Mouse (Mus musculus): Measurements from ENCODE around the gene Bmi1.

The Bmi1 gene

DNA sequence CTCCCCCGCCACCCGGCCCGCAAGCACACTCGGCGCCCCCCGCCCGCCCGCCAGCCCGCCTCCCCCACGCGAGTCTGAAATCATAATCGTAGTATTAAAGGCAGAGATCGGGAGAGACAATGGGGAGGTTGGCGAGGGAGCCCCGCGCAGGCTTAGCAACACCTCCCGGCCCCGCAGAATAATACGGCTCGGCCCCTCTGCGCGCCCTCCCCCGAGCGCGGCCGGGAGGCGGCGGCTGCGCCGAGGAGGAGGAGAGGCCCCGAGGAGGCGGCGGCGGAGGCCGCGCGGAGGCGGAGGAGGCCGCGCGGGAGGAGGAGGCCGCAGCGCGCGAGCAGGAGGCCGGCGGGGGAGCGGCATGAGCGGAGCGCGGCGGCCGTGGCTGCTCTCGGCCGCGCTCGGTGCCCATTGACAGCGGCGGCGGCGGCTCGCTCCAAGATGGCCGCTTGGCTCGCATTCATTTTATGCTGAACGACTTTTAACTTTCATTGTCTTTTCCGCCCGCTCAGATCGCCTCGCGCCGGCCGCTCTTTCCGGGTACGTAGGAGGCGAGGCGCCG is at the start of gene Bmi1:
Gene Bmi1, plus strand, starts transcription at position 83 of the 556 bp plus-strand sequence.
- peak; percentile 77 for DNase-seq (ENCODE audit: low read depth, low spot score)

DNA sequence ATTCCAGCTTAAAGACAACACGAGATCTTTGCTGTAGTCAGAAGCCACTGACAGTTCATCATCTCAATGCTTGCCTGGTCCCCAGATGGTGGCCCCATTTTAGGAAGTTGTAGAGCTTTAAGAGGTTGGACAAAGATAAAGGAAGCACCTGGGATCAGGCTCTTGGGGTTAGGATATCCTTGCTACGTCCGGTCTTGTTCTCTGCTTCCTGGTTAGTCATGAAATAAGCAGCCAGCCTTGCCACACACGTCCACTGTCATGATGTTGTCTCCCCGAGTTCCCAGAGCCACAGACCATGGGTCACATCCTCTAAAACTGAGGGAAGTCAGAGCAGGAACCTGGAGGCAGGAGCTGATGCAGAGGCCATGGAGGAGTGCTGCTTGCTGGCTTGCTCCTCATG is 46.3 kb upstream of the Bmi1 start:
- no peak for DNase-seq (ENCODE audit: low read depth, low spot score)

DNA sequence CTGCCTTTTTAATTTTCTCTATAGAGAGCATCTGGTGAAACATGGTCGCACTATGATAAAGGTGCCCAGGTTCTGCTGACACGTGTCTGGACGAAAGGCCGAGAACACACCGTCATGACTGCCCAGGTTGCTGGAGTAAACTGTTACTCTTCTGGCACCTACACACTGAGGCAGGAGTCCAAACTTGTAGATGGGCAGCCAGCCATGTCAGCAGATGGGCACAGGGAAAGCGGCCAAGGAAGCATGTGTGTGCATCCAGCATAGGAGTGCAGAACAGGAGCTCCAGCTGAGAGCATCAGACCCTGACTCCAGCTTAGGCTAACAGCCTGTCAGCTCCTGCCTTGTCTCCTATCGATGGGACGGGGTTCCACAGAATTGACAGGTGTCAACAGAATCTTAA is 41.8 kb upstream of the Bmi1 start:
- DNase-seq (ENCODE audit: low read depth, low spot score), result no peak

DNA sequence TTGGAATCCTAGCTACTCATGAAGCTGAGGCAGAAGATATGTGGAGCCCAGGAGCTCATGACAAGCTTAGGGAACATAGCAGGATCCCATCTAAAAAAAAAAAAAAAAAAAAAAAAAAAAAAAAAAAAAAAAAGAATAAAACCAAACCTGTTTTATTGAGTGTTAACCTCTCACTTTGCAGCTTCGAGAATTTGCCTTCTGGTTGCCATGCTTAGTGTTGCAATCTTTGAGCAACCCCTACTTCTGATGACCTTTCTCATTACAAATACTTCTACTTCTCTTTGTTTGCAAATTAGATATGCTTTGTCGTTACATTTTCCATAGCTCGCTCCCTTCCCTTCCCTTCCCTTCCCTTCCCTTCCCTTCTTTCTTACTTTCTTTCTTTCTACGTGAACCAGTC is 28.3 kb upstream of the Bmi1 start:
- no peak for DNase-seq (ENCODE audit: low read depth, low spot score)

DNA sequence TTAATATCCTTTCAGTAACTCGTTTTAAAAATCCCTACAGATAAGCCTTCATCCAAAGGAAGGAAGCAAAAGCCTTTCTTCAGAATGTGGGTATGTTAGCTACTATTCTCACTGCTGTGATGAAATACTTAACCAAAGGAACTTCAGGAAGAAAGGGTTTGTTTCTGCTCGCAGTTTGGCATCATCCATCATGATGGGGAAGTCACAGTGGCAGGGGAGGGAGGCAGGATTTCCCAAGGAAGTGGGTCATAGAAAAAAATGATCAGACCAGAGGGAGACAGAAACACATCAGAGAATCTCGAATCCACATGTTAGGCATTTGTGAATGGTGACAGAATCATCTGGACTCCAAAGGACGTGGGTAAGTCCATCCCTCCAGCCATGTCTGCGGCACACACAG is 22.0 kb upstream of the Bmi1 start:
- no peak for DNase-seq (ENCODE audit: low read depth, low spot score)

DNA sequence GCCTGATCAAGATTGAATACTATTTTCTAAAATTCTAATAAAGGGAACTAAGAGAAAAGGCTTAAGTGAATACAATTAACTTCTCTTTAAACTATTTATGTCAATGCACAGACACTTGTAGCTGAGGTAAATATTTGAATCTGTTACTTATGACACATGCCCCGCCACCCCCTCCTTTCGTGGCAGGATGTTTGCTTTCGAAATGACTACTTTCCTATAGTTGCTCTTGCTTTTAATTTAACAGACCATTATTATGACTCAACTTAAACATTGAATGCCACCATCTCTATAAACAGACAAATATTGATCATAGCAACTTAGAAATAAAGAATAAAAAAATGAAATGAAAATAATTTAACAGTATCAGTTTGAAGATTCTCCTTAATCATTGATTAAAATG is 12.8 kb upstream of the Bmi1 start:
- DNase-seq (ENCODE audit: low read depth, low spot score), result peak; percentile 81

DNA sequence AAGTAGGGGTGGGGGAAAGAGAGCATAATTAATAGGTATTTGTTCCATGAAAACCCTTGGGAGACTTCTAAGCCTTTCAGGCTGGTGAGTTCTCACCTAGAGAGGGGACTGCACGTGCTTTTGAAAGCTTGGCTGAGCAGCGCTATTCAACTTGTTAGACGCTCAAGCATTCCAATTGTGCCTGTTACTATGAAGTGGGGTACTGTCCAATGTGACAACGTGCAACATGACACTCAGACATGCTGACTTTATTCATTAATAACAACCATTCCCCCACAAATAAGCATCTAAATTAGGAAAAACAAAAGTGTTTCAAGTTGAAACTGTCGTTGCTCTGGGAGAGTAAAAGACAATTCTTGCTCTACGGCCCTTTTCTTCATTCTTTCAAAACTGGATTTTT is 5.8 kb upstream of the Bmi1 start:
- DNase-seq (ENCODE audit: low read depth, low spot score), result no peak

DNA sequence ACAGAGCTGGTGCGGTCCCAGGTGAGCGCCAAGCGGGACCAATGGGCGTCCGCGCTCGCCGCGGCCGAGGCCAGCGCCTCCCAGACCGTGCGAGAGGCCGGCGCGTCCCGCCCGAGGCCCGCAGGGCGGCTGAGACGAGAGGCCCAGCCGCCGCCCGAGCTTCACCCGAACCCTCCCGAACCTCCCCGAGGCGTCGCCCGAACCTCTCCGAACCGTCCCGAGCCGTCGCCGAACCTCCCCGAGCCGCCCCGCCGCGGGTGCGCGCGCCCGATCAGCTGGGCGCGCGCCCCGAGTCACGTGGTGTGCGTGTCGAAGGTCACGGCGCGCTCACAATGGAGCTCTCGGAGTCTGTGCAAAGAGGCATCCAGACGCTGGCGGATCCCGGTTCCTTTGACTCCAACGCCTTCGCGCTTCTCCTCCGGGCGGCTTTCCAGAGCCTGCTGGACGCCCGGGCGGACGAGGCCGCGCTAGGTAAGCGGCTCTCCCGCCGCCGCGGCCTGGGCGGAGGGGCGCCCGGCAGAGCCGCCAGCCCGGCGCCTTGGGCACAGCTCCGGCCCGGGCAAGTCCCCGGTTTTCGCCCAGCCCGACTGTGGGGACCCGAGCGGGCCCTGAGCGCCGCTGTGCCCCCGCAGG is 4.6 kb upstream of the Bmi1 start, which contains the start of gene Commd3:
Gene Commd3, plus strand, starts transcription at position 252 of the 633 bp plus-strand sequence.
- DNase-seq (ENCODE audit: low read depth, low spot score), result peak; percentile 95

DNA sequence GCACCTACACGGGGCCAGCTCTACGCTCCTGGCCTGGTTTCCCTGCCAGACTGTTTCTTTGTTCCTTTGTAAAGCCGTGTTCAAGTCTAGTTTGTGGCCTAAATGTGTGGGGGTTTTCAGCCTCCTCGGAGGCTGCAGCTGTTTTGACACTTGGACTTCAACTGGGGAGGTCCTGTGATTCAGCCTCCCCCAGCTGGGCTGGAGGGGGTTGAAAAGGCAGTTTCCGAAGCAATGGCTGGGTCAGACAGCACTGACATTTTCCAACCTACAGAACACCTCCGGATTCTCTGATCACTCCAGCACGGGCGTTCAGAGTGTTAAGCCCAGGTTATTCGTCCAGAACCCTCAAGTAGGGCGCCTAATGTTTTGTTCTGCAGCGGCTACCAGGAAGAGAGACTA is 4.1 kb upstream of the Bmi1 start:
- DNase-seq (ENCODE audit: low read depth, low spot score), result no peak

DNA sequence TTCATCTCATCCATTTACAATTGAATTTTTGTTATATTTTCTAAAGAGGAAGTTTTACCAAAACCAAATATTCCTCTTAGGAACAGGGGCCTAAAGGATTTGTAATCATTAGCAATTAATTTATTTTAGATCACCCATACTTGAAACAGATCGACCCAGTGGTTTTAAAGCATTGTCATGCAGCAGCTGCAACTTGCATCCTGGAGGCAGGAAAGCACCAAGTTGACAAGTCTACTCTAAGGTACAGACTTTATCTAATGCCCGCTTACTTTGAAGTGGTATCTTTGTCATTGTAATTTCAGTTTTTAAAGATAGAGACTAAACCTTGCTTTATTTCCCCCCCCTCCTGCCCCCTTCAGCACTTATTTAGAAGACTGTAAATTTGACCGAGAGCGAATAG is 3.1 kb upstream of the Bmi1 start:
- no peak for DNase-seq (ENCODE audit: low read depth, low spot score)

DNA sequence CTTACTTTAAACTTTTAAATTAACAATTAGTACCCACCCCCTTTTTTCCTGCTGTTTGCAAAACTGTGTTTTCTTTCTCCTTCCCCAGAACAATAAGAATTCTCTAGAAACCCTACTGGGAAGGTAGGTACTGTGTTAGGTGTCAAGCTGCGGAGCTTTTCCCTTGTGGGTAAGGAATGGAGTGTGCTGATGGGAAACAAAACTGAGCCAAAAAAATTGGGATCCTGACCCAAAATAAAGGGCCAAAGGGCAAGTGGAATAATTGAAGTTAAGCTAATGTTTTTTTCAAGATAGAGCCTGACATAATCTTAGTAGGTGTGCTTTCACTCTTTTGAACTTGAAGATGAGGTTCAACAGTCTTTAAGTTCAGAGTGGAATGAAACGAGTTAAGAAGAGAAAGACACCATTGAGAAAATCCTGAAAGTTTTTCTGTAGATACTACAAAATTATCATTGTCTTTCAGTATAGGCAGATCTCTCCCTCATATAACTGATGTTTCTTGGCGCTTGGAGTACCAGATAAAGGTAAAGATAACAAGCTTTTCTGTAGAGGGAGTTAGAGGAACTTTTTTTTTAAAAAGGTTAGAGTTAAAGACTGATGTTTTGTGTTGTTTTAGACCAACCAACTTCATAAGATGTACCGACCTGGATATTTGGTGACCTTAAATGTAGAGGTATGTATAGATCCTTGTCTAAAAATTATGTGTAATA is 2.5 kb upstream of the Bmi1 start:
- no peak for DNase-seq (ENCODE audit: low read depth, low spot score)

DNA sequence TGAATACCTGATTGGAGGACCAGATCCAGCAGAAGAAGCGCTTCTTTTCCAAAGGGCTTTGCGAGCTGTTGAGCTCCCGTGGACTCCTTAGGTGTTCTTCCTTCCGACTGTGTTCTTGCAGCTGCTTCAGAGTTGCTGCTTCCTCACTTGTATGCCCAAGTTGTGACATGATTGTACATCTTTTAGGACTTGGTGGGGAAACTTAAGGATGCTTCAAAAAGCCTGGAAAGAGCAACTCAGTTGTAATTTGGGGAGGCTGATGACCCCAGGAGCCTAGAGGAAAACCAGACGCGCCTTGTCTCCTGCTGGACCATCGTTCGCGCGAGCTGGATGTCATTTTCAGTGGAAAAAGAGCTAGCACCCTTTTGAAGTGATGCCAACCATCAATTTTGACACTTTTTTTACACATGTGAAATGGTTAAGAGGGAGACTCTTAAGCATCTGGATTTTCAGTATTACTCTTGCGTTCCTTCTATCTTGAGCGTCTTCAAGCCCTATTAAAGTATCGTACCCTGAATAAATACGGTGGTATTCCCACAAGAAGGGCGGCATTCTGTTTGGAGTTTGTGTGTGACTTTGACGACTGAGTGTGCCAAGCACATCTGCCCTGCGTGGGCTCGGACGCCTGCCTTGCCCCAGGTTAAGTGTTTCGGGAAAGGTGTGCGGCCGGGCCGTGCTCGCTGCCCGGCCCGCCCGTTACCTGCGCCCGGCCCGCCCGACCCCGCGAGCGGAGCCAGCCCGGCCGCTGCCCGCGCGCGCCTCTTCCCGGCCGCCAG is 949 bp upstream of the Bmi1 start:
- DNase-seq (ENCODE audit: low read depth, low spot score), result no peak

DNA sequence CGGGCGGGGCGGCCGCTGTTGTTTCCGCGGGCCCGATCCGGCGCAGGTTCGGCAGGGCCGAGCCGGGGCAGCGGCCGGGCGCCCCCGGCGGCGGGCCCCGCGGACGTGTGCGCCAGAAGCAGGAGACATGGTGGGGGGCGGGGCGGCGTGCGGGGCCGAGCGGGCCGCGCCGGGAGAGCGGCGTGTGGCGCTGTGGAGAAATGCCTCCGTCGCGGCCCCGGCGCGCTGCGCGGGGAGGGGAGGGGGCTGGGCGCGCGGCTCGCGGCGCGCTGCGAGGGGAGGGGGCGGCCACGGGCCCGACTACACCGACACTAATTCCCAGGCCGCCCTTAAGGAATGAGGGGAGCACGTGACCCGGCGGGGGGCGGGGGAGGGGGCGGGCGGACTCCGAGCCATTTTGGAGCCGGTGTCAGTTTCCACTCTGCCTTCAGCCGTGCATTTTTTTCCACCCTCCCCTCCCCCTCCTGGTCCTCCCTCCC is 322 bp upstream of the Bmi1 start:
- DNase-seq (ENCODE audit: low read depth, low spot score), result peak; percentile 85

DNA sequence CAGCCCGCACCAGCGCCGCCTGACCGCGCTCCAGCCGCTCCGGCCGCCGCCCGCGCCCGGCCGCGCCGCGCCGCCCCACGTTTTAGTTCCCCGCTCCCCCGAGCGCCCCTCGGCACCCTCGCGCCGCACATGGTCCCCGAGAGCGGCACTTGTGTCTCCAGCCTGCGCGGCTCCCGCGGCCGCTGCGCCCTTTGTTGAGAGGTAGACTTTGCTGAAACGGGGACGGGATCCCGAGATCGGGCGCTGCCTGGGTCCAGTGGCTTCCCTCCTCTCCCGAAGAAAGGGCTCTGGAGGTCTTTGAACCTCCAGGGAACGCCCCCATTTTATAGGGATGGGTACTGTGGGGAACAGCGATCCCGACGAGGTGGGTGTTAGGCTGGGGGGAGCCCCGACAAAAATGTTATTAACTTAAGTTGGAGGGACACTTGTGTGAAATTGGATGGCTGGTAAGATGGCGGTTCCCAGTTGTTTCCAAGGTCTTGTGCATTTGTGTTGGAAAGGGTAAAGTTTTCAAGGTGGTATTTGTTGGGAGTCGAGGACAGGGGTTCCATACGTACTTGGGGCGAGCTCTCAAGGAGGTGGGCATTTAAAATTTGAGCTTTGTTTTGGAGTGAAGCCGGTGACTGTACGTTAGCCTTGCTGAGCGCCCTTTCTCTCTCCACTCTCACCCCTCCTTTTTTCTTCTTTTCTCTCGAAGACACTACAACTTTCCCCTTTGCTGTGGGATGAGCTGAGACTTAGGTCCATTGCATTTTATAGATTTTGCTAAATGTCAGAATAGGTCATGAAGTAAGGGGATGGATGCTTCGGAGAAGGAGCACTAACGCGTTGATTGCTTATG is 1.0 kb downstream of the Bmi1 start:
- peak; percentile 66 for DNase-seq (ENCODE audit: low read depth, low spot score)

DNA sequence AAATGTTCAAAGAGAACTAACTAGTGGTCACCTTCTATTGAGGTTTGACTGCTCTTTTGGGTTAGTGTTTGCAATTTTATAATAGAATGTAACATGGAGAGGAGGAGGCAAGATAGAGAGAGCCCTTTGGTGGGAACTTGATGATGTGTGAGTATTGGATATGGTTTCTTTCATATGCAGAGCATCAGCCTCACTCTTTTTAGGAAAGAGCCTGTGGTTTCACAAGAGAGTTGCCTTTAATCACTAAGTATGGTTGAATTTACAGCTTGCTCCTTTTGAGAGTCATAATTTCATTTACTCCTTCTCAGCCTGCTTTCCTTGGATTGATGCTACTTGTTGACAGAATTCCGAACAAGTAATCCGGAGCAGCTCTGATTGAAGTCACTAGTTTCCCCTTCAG is 2.9 kb downstream of the Bmi1 start:
- DNase-seq (ENCODE audit: low read depth, low spot score), result no peak

DNA sequence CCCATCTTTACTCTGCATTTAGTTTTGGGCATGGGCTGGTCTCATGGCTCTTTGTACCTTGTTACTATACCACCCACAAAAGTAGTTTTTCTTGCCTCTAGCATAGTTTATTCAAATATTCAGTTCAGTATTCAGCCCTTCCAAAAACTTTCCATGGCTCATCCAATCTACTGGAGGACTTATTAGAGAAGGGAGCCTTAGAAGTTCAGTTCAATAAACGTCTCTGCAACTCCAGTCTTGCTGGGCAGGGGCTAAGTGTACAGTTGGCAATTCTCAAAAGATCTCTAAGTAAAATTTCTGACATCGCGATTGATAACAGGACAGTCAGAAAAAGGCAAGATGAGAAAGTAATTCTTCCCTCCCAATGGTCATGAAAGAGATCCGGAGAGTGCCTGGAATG is 3.7 kb downstream of the Bmi1 start:
- no peak for DNase-seq (ENCODE audit: low read depth, low spot score)

DNA sequence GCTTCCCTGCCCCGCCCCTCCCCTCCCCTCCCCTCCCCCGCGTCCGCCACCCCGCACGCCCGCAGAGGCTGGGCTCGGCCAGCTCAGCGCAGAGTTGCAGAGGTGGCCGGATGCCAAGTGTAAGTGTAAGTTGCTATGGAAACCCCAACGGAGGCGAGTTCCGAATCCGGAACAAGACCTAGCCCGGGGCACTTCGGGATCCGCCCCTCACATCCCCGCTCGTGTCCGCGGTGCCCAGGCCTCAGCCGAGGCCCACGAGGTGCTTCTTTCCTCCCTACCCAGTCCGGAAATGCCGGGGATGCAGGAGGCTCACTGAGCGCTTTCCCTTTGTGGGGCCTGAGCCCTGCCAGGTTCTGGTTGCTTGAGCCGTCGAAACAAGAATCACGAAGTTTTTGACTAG is 4.1 kb downstream of the Bmi1 start:
- DNase-seq (ENCODE audit: low read depth, low spot score), result peak; percentile 78

DNA sequence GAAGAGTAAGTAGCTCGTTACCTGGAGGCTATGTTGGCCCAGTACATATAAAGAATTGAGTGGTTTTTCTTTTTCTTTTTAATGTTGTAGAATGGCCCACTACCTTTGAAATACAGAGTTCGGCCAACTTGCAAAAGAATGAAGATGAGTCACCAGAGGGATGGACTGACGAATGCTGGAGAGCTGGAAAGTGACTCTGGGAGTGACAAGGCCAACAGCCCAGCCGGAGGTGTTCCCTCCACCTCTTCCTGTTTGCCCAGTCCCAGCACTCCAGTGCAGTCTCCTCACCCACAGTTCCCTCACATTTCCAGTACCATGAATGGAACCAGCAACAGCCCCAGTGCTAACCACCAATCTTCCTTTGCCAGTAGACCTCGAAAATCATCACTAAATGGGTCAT is 7.2 kb downstream of the Bmi1 start:
- DNase-seq (ENCODE audit: low read depth, low spot score), result no peak

DNA sequence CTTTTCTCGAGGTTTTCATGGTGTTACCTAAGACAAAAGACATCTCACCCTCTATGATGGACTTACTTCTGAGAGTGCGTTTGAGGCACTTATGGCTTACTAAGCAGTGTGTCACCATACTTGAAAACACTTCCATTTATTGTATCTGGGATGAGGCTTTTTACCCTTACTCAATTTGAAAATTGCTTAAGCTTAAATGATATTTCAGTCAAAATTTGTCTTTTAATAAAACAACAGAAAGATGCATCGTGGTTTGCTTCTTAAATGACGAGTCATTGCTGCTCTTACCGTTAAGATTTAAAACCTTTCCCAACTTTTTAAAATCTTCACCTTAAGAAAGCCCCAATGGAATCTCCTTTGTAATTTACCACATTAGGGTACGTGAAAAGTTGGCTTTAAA is 9.6 kb downstream of the Bmi1 start:
- no peak for DNase-seq (ENCODE audit: low read depth, low spot score)

DNA sequence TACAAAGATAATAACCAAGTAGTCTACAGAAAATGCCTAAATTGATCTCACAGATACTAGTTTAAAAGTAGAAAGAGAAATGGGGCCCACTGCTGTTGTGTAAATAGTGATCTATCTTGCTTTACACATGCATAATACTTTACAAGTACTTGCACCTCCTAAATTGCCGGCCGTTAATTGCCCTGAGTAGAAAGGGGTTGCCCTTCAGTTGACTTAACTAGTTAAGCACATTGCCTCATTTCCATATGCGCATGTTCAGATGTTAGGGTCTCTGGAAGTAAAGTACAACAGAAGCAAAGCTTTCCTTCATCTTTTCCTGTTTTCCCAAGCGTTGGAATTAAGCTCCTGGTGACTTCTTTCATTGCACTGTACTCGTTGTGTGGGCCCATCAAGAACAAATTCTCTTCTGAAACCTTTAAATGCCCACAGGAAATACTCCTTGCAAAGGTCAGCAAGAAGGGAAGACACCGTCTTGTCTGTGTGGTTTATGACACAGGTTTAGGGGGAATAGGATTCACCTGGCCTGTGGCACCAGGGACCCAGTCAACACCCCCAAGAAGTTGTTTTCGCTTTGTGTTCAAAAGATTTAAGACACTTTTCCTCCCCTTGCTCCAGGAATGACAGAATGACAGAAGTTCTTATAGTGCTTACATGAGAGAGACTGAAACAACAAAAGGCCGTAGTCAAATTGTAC is 10.2 kb downstream of the Bmi1 start:
- no peak for DNase-seq (ENCODE audit: low read depth, low spot score)

DNA sequence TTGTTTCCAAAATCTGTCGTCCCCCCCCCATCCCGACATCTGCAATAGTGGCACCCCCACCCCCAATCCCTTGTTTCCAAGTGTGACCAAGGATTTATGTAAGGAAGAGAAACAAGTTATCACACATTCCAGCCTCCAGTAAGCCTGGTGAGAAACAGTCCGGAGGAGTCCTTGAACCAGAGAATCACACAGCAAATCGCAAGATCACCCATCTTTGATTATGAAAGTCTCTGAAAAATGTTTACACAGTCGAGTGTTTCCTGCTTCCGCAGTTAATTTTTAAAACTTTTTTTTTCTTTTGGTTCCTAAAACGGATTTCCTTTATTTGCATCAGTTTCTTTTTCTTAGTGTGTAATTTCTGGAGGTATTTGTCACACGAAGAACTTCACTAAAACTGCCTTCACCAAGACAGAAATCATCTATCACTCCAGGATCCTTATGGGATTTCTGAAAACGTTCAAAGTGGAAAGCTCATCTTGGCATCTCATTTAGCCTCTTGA is 10.9 kb downstream of the Bmi1 start:
- DNase-seq (ENCODE audit: low read depth, low spot score), result no peak
